Mouse (Mus musculus): Measurements from ENCODE around the gene Zswim1. TPM values are rescaled to one million over a fixed set of nuclear protein-coding genes. Genes with fewer than 3 reads are reported as not detected.
A peak's percentile ranks its signal among the peaks of the same experiment; 100 is the strongest.
"Not testable (repeated sequence)": the region's sequence is repeated elsewhere in the genome, so short reads cannot be mapped to it uniquely, and the experiment has no call there.

Gene Zswim1
- polyA plus RNA-seq, 1 experiment, result 4.1 TPM

GRCm38 (mm10) chr2:164787032-164787431 is 35.5 kb upstream of the Zswim1 start:
- peak overlapping the region; percentile 52; the same call in 1 of the 2 replicates for H3K27ac ChIP-seq (replicated peaks; ENCODE audit: low read depth, low read length)
- peaks cover 15% of the 10 kb centered on the region for H3K4me1 ChIP-seq (ENCODE audit: control insufficient read depth, insufficient read depth, insufficient read length, low read length)
- H3K4me3 ChIP-seq (ENCODE audit: insufficient read depth, low read depth, low read length), result peak overlapping the region; percentile 72

DNA sequence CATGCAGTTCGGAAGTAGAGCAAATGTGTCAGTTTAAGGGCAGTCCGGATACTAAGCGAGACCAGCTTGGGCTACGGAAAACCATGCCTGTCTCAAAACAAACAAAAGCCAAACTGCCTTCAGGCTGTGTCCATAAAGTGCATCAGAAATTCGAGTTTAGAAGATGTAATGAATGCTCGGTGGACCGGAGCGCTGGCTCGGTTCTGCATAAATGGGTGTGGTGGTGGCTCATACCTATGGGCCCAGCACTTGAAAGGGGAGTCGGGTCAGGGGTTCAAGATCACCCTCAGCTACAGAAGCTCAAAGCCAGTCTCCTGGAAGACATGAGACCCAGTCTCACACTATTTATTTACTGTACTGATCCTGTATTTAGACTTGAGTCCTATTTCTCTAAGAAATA is 34.7 kb upstream of the Zswim1 start:
- Histone ChIP-seq H3K4me3 (ENCODE audit: insufficient read depth, low read depth, low read length) (peak overlapping the region; percentile 0; the same call in 1 of the 2 replicates), H3K4me1 (ENCODE audit: control insufficient read depth, insufficient read depth, insufficient read length, low read length) (peaks cover 18% of the 10 kb centered on the region), H3K27ac (replicated peaks; ENCODE audit: low read depth, low read length) (0 out of 2 replicates have a peak overlapping the region, but pooled peaks have one; percentile 21)

DNA sequence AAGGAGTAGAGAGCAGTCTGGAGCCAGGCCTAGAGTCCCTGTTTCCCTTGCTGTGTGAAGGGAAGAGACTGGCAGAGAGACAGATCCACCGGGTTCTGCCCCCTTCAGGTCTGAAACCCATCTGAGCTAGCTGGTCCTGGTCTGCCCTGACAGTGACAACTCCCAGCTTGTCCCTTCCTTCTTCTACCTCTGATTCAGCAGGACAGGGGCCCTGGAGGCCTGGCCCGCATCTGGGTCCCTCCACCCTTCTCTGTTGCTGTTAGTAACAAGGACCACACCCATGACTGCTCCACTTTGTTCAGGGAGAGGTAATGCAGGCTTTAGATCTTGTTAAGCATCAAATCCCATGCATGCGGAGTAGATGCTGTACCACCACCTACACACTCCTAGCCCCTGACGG is 34.1 kb upstream of the Zswim1 start:
- Histone ChIP-seq H3K4me1 (ENCODE audit: control insufficient read depth, insufficient read depth, insufficient read length, low read length) (peaks cover 18% of the 10 kb centered on the region), H3K27ac (replicated peaks; ENCODE audit: low read depth, low read length) (no peak overlapping the region), H3K4me3 (ENCODE audit: insufficient read depth, low read depth, low read length) (no peak overlapping the region)

DNA sequence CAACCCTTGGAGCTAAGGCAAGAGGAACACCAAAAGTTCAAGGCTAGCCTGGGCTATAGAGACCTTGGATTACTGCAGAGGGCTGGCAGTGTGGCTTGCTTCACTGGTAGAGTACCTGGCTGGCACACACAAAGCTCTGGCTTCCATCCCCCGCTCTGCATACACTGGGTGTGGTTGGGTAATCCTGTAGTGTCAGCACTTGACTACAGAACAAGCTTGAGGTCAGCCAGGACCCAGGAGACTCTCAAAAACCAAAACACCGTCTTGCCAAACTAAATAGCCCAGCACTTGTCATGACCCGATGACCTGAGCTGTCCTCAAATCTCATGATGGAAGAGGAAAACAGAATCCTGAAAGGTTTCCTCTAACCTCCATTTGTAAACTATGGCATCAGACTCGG is 32.0 kb upstream of the Zswim1 start:
- Histone ChIP-seq H3K4me3 (ENCODE audit: insufficient read depth, low read depth, low read length) (no peak overlapping the region), H3K4me1 (ENCODE audit: control insufficient read depth, insufficient read depth, insufficient read length, low read length) (peaks cover 16% of the 10 kb centered on the region), H3K27ac (replicated peaks; ENCODE audit: low read depth, low read length) (peak overlapping the region; percentile 8; the same call in 1 of the 2 replicates)

GRCm38 (mm10) chr2:164791841-164792261 is 30.6 kb upstream of the Zswim1 start:
- no peak overlapping the region for H3K27ac ChIP-seq (replicated peaks; ENCODE audit: low read depth, low read length)

DNA sequence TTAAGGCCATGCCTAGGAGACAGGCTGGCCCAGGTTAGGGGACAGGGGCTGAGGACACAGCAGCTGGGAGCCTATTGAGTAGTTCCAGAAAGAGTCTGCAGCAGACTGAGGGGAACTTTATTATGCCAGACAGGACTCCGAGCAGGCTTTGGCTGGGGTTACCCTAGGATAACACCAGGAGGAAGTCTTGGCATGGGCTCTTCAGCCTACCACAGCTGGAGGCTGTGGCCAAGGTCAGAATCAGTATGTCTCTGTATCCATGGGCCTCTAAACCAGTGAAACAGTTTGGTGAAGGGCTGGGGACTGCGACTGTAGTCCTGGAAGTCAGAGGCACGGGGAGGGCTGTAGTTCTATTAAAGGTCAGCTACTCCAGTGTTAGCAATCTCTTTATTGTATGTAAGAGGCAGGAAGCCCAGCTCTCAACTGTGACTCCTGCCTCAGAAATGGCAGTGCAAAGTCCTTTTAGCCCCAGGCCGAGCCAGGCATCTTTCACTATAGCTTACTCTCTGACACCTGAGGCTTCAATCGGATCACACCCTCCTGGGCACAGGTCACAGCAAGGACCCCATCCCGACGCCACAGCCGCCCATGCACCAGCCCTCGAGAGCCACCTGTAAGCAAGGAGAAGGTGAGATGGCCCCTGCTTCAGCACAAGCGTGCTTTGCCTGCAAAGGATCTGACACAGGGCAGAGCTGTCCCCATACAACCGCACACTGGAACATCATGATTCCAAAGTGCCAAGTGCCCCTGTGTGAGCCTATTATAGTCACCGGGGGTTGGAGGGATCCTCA is 29.9 kb upstream of the Zswim1 start:
- Histone ChIP-seq H3K27ac (replicated peaks; ENCODE audit: low read depth, low read length) (no peak overlapping the region), H3K4me3 (ENCODE audit: insufficient read depth, low read depth, low read length) (no peak overlapping the region)

More at GRCm38 (mm10) chr2:164791841-164792261, 30.6 kb upstream of the Zswim1 start:
- peaks cover 12% of the 10 kb centered on the region for H3K4me1 ChIP-seq (ENCODE audit: control insufficient read depth, insufficient read depth, insufficient read length, low read length)
- H3K4me3 ChIP-seq (ENCODE audit: insufficient read depth, low read depth, low read length), result no peak overlapping the region

DNA sequence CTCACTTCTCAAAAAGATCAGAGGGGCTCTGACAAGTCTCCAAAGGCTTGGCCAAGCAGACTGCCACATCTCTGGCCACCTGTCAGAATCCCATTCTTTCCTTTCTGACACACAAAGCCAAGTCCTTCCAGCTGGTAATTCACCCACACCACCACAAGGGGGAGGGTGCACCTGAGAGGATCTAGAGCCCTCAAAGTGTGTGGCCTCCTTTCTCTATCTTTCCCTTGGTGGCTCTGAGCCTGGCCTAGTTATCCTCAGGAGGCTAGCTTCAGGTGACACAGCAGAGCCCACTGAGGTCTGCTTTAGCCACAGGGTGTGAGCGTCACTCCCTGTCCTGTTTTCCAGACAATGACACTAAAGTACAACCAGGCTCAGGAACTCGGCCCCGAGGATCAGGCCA is 29.2 kb upstream of the Zswim1 start:
- peaks cover 5% of the 10 kb centered on the region for H3K4me1 ChIP-seq (ENCODE audit: control insufficient read depth, insufficient read depth, insufficient read length, low read length)
- H3K4me3 ChIP-seq (ENCODE audit: insufficient read depth, low read depth, low read length), result no peak overlapping the region
- peak overlapping the region; percentile 4; the same call in 1 of the 2 replicates for H3K27ac ChIP-seq (replicated peaks; ENCODE audit: low read depth, low read length)

More for the DNA sequence above, 29.9 kb upstream of the Zswim1 start:
- peaks cover 8% of the 10 kb centered on the region for H3K4me1 ChIP-seq (ENCODE audit: control insufficient read depth, insufficient read depth, insufficient read length, low read length)

GRCm38 (mm10) chr2:164793772-164794171 is 28.7 kb upstream of the Zswim1 start:
- peaks cover 5% of the 10 kb centered on the region for H3K4me1 ChIP-seq (ENCODE audit: control insufficient read depth, insufficient read depth, insufficient read length, low read length)
- no peak overlapping the region for H3K4me3 ChIP-seq (ENCODE audit: insufficient read depth, low read depth, low read length)
- H3K27ac ChIP-seq (replicated peaks; ENCODE audit: low read depth, low read length), result no peak overlapping the region

DNA sequence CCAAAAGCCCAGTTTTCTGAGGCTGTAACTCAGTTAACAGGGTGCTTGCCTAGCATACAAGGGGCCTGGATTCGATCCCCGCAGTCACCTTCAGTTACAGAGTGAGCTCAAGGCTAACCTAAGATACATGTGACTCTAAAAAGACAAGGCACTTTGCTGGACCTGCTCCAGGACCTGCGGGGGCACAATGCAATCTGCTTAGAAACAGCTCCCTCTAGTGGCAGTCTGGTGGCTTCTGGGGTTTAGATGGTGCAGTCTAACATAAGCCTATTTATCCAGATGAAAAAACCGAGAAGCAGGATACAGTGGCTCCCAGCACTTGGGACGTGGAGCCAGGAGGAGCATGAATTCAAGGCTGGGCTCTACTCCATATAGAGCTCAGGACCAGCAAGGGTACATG is 28.2 kb upstream of the Zswim1 start:
- H3K4me1 ChIP-seq (ENCODE audit: control insufficient read depth, insufficient read depth, insufficient read length, low read length), result peaks cover 5% of the 10 kb centered on the region
- no peak overlapping the region for H3K4me3 ChIP-seq (ENCODE audit: insufficient read depth, low read depth, low read length)
- H3K27ac ChIP-seq (replicated peaks; ENCODE audit: low read depth, low read length), result no peak overlapping the region

DNA sequence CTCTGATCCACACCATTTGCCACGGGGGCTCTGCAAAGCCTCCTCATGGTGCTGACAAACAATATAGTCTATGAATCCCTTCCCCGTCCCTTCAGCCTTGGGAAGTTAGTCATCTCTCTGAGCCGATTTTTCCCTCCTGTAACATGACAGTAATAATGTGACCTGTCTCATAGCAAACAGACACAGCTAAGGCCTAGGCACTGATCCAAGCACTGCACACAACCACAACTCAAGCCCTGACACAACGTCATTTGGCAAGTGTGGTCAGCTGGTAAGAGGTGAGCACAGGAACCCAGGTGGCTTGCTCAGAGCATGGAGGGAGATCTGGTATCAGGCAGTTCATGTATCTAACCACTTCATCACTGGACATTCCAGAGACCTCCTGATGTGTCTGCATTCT is 26.6 kb upstream of the Zswim1 start:
- H3K27ac ChIP-seq (replicated peaks; ENCODE audit: low read depth, low read length), result no peak overlapping the region
- peaks cover 5% of the 10 kb centered on the region for H3K4me1 ChIP-seq (ENCODE audit: control insufficient read depth, insufficient read depth, insufficient read length, low read length)
- no peak overlapping the region for H3K4me3 ChIP-seq (ENCODE audit: insufficient read depth, low read depth, low read length)

GRCm38 (mm10) chr2:164798554-164798953 is 23.9 kb upstream of the Zswim1 start:
- not testable (repeated sequence) for H3K27ac ChIP-seq (replicated peaks; ENCODE audit: low read depth, low read length)

DNA sequence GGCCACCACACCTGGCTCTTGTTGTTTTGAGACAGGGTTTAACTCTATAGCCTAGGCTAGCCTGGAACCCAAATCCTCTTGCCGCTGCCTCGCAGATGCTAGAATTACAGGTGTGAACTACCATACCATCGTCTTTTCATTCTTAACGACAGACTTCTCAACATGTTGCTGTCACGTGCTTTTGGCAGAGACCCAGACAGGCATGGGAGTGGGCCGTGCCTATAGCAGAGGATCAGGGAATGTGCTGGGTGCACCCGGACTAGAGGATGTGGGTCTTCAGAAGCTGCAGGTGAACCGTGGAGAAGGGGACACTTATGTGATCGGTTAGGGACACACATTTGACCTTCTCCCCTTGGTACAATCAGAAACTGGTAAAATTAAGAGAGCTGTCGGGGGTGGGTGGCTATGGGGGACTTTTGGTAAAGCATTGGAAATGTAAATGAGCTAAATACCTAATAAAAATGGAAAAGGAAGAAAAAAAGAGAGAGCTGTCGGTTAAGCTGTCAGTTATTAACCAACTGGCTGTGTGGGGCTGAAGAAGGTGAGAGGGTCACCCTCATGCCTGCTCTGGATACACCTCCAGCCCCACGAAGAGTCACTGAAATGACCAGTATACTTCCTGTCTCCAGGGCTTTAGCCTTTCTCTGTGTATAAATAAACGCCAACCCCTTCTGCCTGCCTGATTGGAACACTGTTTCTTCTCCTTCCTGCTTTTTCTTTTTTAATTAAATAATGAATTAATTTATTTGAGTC is 22.1 kb upstream of the Zswim1 start:
- peaks cover 4% of the 10 kb centered on the region for H3K4me1 ChIP-seq (ENCODE audit: control insufficient read depth, insufficient read depth, insufficient read length, low read length)
- H3K27ac ChIP-seq (replicated peaks; ENCODE audit: low read depth, low read length), result no peak overlapping the region
- H3K4me3 ChIP-seq (ENCODE audit: insufficient read depth, low read depth, low read length), result no peak overlapping the region

More at GRCm38 (mm10) chr2:164798554-164798953, 23.9 kb upstream of the Zswim1 start:
- H3K4me1 ChIP-seq (ENCODE audit: control insufficient read depth, insufficient read depth, insufficient read length, low read length); H3K4me3 ChIP-seq (ENCODE audit: insufficient read depth, low read depth, low read length): not testable (repeated sequence)

DNA sequence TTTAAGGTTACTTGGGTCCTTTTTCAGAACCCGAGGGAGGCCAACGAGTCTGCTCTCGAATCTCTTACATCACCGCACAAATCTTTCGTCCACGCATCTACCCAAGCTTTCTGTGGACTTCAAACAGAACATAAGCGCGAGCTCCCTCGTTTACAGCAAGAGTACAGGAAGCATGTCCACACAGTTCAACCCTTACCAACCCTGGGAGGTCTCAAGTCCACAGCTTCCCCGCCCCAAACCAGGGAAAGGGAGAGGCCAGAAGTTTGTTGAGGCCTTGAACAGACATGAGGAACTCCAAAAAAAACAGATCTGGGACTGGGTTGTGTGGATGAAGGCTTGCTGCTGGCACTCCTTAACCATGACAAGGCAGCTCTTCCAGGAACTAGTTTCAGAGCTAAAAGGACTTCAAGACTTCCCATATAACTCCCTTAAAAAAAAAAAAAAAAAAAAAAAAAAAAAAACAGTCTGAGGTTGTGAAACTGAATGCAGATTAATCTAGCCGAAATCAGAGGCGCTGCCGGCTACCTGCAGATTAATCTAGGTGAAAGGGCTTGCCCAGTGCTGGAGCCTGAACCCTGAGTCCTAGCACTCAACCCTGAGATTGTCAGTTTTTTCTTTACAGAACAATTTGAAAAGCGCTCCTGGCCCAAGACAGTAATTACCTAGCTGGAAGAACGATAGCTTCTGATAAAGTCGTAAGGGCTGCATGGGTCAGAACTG is 19.1 kb upstream of the Zswim1 start:
- peak overlapping the region; percentile 28 for H3K4me3 ChIP-seq (ENCODE audit: insufficient read depth, low read depth, low read length)
- no peak overlapping the region for H3K27ac ChIP-seq (replicated peaks; ENCODE audit: low read depth, low read length)
- peaks cover 4% of the 10 kb centered on the region for H3K4me1 ChIP-seq (ENCODE audit: control insufficient read depth, insufficient read depth, insufficient read length, low read length)

- H3K4me1 ChIP-seq (ENCODE audit: control insufficient read depth, insufficient read depth, insufficient read length, low read length), result peaks cover 4% of the 10 kb centered on the region
- peak overlapping the region; percentile 84 for H3K4me3 ChIP-seq (ENCODE audit: insufficient read depth, low read depth, low read length)
- H3K27ac ChIP-seq (replicated peaks; ENCODE audit: low read depth, low read length), result no peak overlapping the region
These were observed 18.6 kb upstream of the Zswim1 start for GRCm38 (mm10) chr2:164803921-164804313.
